Mouse (Mus musculus): ENCODE data around the gene Pld3. TPM values are rescaled to one million over a fixed set of nuclear protein-coding genes. Genes with fewer than 3 reads are reported as not detected.

The Pld3 gene
- polyA plus RNA-seq, 1 experiment from 2014 or later, result 148 TPM

- ChIA-PET POLR2A (interaction anchor here (1.7 to 3.2 kb wide), 3 partner anchors 10 to 17 kb away, joined by 4 to 20 read pairs (median 5); no protein-coding TSS in a partner anchor), CTCF (interaction anchor here (0.6 to 2.7 kb wide), 13 partner anchors 10 to 54 kb away, joined by 3 to 21 read pairs (median 6); partner anchors contain the start of genes Prx and Sertad3)
- ATAC-seq (peak; percentile 75), DNase-seq (ENCODE audit: low read depth, low spot score) (peak; percentile 64)
- H3K27me3 ChIP-seq, result no peaks in the 10 kb centered on the region
- TF ChIP-seq CTCF (IDR thresholded peaks at IDR 0.05), result no peak
- in situ Hi-C loops (cut with MboI; ENCODE audit: low pct_unique_long_range_greater_than_20kb), result loop anchor here (25.0 kb wide), 1 partner anchor 303 kb away; the partner anchor contains the start of genes BC024978, Gm21983, Mia and Rab4b
Measured at GRCm38 (mm10) chr7:27490543-27491329, 62.3 kb downstream of the Pld3 start.

GRCm38 (mm10) chr7:27490227-27490542 is 62.8 kb downstream of the Pld3 start:
- no peaks in the 10 kb centered on the region for H3K27me3 ChIP-seq
- in situ Hi-C loops (cut with MboI; ENCODE audit: low pct_unique_long_range_greater_than_20kb), result loop anchor here (25.0 kb wide), 1 partner anchor 303 kb away; the partner anchor contains the start of genes BC024978, Gm21983, Mia and Rab4b
- DNase-seq (ENCODE audit: low read depth, low spot score) (no peak), ATAC-seq (no peak)
- ChIA-PET CTCF (interaction anchor here (0.6 to 2.7 kb wide), 11 partner anchors 10 to 53 kb away, joined by 3 to 21 read pairs (median 6); partner anchors contain the start of genes Prx and Sertad3), POLR2A (interaction anchor here (1.7 to 3.2 kb wide), 2 partner anchors 15 to 17 kb away, joined by 5 to 20 read pairs; no protein-coding TSS in a partner anchor)
- no peak for TF ChIP-seq CTCF (IDR thresholded peaks at IDR 0.05)

DNA sequence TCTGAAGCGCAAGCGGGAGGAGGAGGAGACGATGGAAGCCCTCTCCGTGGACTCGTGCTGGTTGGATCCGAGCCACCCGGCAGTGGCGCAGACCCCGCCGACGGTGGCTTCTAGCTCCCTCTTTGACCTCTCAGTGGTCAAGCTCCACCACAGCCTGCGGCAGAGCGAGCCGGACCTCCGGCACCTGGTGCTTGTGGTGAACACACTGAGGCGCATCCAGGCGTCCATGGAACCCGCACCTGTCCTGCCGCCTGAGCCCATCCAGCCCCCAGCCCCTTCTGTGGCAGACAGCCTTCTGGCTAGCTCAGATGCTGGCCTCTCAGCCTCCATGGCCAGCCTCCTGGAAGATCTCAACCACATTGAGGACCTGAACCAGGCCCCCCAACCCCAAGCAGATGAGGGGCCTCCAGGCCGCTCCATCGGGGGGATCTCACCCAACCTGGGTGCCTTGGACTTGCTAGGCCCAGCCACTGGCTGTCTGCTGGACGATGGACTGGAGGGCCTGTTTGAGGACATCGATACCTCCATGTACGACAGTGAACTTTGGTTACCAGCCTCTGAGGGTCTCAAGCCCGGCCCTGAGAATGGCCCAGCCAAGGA is 63.6 kb downstream of the Pld3 start:
- in situ Hi-C loops (cut with MboI; ENCODE audit: low pct_unique_long_range_greater_than_20kb), result loop anchor here (25.0 kb wide), 1 partner anchor 302 kb away; the partner anchor contains the start of genes BC024978, Gm21983, Mia and Rab4b
- H3K27me3 ChIP-seq, result no peaks in the 10 kb centered on the region
- ATAC-seq, result no peak
- CTCF ChIA-PET, result interaction anchor here (0.9 to 1.5 kb wide), 3 partner anchors 14 to 17 kb away, joined by 3 to 4 read pairs (median 3); no protein-coding TSS in a partner anchor
- POLR2A ChIA-PET, result interaction anchor here (0.8 to 3.2 kb wide), 3 partner anchors 16 to 18 kb away, joined by 3 to 20 read pairs (median 6); no protein-coding TSS in a partner anchor
- no peak for DNase-seq (ENCODE audit: low read depth, low spot score)
- TF ChIP-seq CTCF (IDR thresholded peaks at IDR 0.05), result no peak

- ChIA-PET POLR2A (interaction anchor here (0.6 to 2.1 kb wide), 4 partner anchors 9 to 38 kb away, joined by 3 to 7 read pairs (median 6); no protein-coding TSS in a partner anchor), CTCF (interaction anchor here (1.4 to 2.1 kb wide), 4 partner anchors 13 to 55 kb away, joined by 4 to 6 read pairs (median 6); no protein-coding TSS in a partner anchor)
- DNase-seq (ENCODE audit: low read depth, low spot score) (no peak), ATAC-seq (no peak)
- no peak for TF ChIP-seq CTCF (IDR thresholded peaks at IDR 0.05)
- in situ Hi-C loops (cut with MboI; ENCODE audit: low pct_unique_long_range_greater_than_20kb), result loop anchor here (25.0 kb wide), 1 partner anchor 301 kb away; the partner anchor contains the start of genes BC024978, Gm21983, Mia and Rab4b
- H3K27me3 ChIP-seq, result no peaks in the 10 kb centered on the region
Measured at GRCm38 (mm10) chr7:27487740-27488268, 65.2 kb downstream of the Pld3 start.

DNA sequence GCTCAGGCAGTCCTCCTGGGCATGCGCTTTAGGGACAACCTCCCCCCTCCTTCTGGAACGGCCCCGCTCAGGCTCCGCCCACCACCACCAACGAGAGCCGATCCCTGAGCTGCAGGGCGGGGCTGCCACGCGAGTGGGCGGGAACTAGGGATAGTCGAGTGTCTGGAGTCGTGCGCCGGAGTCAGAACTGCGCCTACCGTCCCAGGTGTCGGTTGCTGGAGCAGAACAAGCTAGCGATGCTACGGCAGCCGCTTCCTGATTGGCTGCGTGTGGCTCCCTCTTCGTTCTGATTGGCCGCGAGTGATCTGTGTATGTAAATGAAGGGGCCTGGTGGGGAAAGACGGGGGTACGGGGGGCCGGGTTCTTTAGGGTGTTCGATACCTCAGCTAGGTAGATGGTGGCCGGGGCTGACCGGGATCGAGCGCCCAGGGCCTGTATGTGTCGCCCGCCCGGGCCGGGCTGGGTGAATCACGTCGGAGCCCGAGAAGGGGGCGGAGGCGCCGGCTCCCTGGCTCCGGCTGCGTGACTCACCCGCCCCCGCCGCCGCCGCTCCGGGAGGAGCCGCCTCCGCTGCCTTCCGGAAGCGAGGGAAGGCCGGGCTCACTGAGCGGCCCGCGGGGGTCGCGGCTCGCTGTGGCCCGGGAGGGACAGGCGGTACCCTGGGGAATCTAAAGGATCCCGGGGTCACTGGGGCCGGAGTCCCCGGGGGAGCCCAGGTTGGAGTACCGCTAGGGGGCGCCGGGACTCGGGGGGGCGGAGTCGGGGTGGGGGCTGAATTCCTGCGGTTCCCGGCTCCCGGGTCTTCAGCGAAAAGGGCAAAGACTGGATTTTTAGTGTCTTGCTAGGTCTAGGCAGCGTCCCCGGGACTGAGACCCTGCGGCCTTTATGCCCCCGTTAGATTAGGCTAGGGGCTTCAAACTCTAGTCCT is 66.0 kb downstream of the Pld3 start, which contains the start of gene Sertad1:
TSS of gene Sertad1 (plus strand) at position 141 of the 928 bp plus-strand sequence.
- ATAC-seq, result peak; percentile 81
- in situ Hi-C loops (cut with MboI; ENCODE audit: low pct_unique_long_range_greater_than_20kb), result loop anchor here (25.0 kb wide), 1 partner anchor 300 kb away; the partner anchor contains the start of genes BC024978, Gm21983, Mia and Rab4b
- ChIA-PET POLR2A (interaction anchor here (0.6 to 2.1 kb wide), 4 partner anchors 10 to 20 kb away, joined by 3 to 6 read pairs (median 3); no protein-coding TSS in a partner anchor), CTCF (interaction anchor here (1.3 to 2.1 kb wide), 4 partner anchors 13 to 56 kb away, joined by 4 to 6 read pairs (median 6); no protein-coding TSS in a partner anchor)
- no peaks in the 10 kb centered on the region for H3K27me3 ChIP-seq
- peak; percentile 96 for DNase-seq (ENCODE audit: low read depth, low spot score)
- TF ChIP-seq CTCF (IDR thresholded peaks at IDR 0.05), result no peak

DNA sequence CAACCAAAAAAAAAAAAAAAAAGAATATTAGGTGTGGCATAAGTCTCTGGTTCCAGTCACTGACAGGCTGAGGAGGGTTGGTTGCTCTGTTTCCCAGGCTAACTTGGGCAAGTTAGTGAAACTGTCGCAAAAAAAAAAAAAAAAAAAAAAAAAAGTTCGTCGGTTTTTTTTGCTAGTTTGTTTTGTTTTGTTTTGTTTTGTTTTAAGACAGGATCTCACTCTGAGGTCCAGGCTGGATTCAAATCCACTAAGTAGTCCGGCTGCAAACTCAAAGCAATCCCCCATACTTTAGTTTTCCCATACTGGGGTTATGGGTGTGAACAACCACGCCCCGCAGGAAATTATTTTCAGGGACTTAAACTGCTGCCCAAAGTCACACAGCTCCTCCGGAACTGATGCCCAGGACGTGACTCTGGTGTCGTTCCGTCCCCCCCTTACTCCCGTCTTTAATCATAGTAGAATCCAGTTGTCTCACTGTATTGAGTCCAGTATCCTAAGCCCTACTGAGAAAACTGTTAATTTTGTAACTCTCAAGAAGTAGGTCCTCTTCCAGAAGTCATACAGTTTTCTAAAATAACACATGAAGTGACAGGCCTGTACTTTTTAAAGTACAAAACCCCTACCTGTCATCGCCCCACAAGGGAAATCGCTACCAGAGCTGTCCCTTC is 66.8 kb downstream of the Pld3 start:
- ATAC-seq (no peak), DNase-seq (ENCODE audit: low read depth, low spot score) (no peak)
- ChIA-PET CTCF (interaction anchor here (1.3 to 2.1 kb wide), 3 partner anchors 12 to 18 kb away, joined by 4 to 6 read pairs (median 6); no protein-coding TSS in a partner anchor), POLR2A (interaction anchor here (1.2 to 2.1 kb wide), 2 partner anchors 10 to 21 kb away, joined by 3 to 6 read pairs; no protein-coding TSS in a partner anchor)
- H3K27me3 ChIP-seq, result no peaks in the 10 kb centered on the region
- in situ Hi-C loops (cut with MboI; ENCODE audit: low pct_unique_long_range_greater_than_20kb), result loop anchor here (25.0 kb wide), 1 partner anchor 299 kb away; the partner anchor contains the start of genes BC024978, Gm21983, Mia and Rab4b
- no peak for TF ChIP-seq CTCF (IDR thresholded peaks at IDR 0.05)

DNA sequence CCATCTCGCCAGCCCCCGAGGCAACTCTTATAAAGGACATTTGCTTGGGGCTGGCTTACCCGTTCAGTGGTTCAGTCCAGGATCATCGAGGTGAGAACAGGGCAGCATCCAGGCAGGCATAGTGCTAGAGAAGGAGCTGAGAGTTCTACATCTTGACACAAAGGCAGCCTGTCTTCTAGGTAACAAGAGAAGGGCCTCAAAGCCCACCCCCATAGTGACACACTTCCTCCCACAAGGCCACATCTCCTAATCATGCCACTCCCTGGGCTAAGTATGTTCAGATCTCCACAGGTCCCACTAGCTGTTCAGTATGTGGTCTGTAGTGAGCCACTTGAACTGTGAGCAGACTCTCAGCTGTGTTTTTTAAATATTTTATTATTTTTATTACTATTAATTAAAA is 69.2 kb downstream of the Pld3 start:
- no peak for TF ChIP-seq CTCF (IDR thresholded peaks at IDR 0.05)
- ChIA-PET CTCF (no interaction called here), POLR2A (no interaction called here)
- no peak for ATAC-seq
- H3K27me3 ChIP-seq, result no peaks in the 10 kb centered on the region
- DNase-seq (ENCODE audit: low read depth, low spot score), result no peak
- in situ Hi-C loops (cut with MboI; ENCODE audit: low pct_unique_long_range_greater_than_20kb), result loop anchor here (25.0 kb wide), 1 partner anchor 297 kb away; the partner anchor contains the start of genes BC024978, Gm21983, Mia and Rab4b

Other genes with a start within 250 kb of the Pld3 start
- 10.3 TPM for gene Ltbp4, start 215.5 kb downstream of the Pld3 start, polyA plus RNA-seq (2021)
- gene Shkbp1, start 197.2 kb downstream of the Pld3 start, polyA plus RNA-seq (2021), result 24.7 TPM
- 0.64 TPM for gene Gm20479, start 195.8 kb downstream of the Pld3 start, polyA plus RNA-seq (2021)
- gene Sptbn4, start 105.5 kb downstream of the Pld3 start, polyA plus RNA-seq (2021), result 0.13 TPM
- gene Blvrb, start 105.2 kb downstream of the Pld3 start, polyA plus RNA-seq (2021), result 20.3 TPM
- gene Sertad3, start 79.5 kb downstream of the Pld3 start, polyA plus RNA-seq (2021), result 9.1 TPM
- gene Sertad1, start 66.3 kb downstream of the Pld3 start, polyA plus RNA-seq (2021), result 27.6 TPM
- 4.4 TPM for gene Prx, start 53.9 kb downstream of the Pld3 start, polyA plus RNA-seq (2021)
- gene Hipk4, start 30.0 kb downstream of the Pld3 start, polyA plus RNA-seq (2021), result 0.95 TPM
- gene 2310022A10Rik, start within 50 bp of the Pld3 start, polyA plus RNA-seq (2021), result 13.6 TPM
- gene Akt2, start 38.3 kb upstream of the Pld3 start, polyA plus RNA-seq (2021), result 71.9 TPM
- 0.12 TPM for gene Ttc9b, start 100.7 kb upstream of the Pld3 start, polyA plus RNA-seq (2021)
- 34.0 TPM for gene Map3k10, start 121.4 kb upstream of the Pld3 start, polyA plus RNA-seq (2021)
- 1.1 TPM for gene Zfp607b, start 136.1 kb upstream of the Pld3 start, polyA plus RNA-seq (2021)
- 13.1 TPM for gene Zfp60, start 178.2 kb upstream of the Pld3 start, polyA plus RNA-seq (2021)